Mouse (Mus musculus): ENCODE measurements around the gene Ptgs2.

- no peak for TF ChIP-seq POLR2A (IDR thresholded peaks at IDR 0.05; ENCODE audit: insufficient read depth, low read depth, low read length)
- TF ChIP-seq CTCF (IDR thresholded peaks at IDR 0.05; ENCODE audit: insufficient read depth, low read depth, low read length), result no peak
Observed at GRCm38 (mm10) chr1:150135350-150135749, 35.5 kb downstream of the Ptgs2 start.

All from olfactory bulb, adult 2 months (tissue).